Mouse (Mus musculus) kidney, adult 2 months (tissue): ENCODE data around the gene Catspere2.

Source experiments
- CTCF ChIP-seq: fragments of 200-500 bp; conservative IDR thresholded peaks from 2 replicates; pipeline ENCODE4 v1.5.1; 2011; ENCODE audit warnings: low read depth, mild to moderate bottlenecking, control low read depth, low read length, moderate library complexity, mixed read lengths; ENCODE audit not compliant: insufficient read depth, insufficient read length
- POLR2A ChIP-seq: fragments of 200-500 bp; IDR thresholded peaks from one replicate; pipeline ENCODE4 v1.6.1; 2011; ENCODE audit warnings: low read depth, low read length, control low read depth

DNA sequence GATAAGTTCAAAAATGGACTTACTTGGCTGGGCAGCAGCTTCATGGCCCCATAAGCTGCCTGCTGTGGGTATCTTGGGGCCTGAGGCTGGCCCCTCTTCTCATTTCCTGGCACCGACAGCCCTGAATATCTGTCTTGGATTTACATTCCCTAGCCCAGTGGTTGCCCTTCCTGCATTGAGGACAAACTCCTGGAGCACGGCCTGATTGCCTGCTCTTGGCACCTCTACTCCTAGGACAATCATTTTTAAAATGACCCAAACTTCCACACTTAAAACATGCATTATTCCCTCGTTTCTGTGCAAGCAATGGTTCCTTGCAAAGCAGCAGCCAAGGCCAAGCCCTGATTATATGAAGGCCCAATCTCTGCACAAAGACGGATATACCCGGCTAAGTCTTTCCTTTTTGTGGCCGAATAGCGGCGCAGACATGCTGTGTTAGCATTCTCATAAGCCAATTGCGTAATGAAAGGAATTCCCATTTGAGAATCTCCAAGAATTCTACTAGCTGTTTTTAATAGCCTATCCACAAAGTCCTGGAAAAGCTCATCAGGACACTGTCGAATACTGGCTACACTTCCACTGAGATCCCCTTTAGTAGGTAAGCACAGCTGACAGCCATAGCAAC is 222.6 kb downstream of the Catspere2 start:
- TF ChIP-seq POLR2A = no peak
- TF ChIP-seq CTCF = no peak
